Mouse (Mus musculus) frontal cortex, postnatal 25 days (tissue): Measurements from ENCODE around the gene Gm10271.

Experiments
- DNase-seq, 2 experiments: peaks; one replicate each; pipeline ENCODE4 v3.0.0; 2022; ENCODE audit warnings: low spot score in 2 of 2

The Gm10271 gene

DNA sequence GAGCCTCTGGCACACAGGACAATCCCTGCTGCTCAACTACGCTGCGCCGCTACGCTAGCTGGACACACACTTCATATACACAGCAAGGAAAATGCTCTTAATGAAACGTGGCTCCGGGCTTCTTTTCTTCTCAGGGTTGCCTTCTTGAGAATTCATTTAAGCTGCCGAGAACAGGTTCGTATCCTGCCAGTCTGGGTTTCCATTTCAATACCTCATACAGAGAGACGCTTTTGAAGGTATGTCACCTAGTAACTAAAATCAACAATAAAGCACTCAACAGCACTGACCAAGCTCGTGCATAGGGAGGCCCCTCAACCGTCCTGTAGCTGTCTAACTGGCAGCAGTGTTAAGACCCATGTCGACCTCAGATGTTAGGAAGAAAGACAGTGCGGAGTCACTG is 40.0 kb downstream of the Gm10271 start:
- no peak for DNase-seq

DNA sequence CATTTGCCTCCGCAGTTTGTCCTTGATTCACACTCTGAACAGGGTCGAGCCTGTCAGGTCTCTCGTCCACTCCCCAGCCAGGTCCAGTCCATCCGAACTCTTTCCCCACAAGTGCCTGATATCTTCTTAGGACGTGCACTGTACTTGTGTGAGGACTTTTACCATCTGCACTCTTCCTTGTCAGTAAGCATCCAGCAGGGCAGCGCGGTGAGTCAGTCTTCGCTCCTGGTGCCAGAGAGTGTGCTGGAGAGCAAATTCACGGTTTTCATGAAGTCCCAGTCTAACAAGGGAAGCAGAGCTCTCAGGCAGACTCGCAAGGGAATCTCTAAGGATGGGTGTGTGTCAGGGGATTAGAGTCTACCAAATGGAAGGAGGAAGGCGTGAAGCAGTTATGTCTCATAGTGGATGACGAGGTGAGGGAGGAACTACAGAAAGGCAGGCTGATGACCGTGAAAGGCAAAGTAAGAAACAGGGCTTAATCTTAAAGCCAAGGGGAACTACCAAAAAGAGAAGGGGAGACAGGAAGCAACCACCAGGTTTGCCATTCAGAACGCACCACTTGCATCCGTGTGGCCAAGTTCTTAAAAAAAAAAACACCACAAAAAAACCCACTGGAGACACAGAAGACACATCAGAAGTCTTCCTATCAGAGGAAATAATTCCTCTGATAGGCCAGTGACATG is 40.8 kb downstream of the Gm10271 start:
- no peak for DNase-seq

DNA sequence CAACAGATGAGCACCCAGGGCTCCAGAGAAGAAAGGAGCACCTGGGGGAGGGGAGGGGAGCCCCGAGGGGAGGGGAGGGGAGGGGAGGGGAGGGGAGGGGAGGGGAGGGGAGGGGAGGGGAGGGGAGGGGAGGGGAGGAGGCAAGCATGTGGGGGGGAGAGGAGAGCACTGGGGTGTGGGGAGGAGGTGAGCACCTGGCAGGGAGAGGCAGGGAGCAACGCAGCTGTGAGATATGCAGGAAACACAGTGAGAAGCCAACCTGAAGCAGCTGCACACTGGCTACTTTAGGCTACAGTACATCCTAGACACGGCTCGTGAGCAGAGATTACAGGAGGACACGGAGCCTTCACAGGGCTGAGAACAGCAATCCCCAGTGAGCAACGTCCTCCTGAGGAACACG is 41.5 kb downstream of the Gm10271 start:
- no peak for DNase-seq

DNA sequence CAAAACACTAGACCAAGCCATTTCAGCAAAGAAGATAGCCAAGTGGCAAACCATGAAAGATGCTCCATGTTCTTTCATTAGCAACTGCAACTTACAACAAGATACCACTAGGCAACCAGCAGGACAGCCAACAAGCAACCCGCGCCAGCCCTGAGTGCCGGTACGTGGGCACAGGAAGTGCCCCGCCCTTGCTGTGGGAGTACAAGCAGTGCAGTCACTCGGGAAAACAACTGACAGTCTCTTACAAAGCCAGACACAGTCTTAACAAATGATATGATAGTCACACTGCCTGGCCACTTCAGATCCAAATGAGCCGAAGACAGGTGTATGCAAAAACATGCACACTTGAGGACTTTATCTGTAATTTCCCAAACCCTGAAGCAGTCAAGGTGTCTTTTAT is 41.9 kb downstream of the Gm10271 start:
- no peak for DNase-seq

DNA sequence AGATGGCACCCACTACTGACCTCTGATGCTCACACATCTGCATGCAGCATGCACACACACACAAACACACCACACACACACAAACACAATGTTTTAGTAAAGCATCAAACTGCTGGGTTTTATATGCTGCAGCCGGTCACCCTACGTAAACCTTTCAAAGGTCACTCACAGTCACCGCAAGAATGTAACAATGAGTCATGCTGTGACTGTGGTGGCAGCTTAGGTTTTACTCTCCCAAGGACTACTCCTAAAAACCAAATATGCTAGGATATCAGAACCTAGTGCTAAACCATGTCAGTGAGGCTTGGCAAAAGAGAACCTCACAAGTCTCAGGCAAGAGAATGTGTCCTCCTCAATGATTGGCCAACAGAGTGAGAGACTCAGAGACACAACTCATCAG is 43.6 kb downstream of the Gm10271 start:
- DNase-seq: no peak

DNA sequence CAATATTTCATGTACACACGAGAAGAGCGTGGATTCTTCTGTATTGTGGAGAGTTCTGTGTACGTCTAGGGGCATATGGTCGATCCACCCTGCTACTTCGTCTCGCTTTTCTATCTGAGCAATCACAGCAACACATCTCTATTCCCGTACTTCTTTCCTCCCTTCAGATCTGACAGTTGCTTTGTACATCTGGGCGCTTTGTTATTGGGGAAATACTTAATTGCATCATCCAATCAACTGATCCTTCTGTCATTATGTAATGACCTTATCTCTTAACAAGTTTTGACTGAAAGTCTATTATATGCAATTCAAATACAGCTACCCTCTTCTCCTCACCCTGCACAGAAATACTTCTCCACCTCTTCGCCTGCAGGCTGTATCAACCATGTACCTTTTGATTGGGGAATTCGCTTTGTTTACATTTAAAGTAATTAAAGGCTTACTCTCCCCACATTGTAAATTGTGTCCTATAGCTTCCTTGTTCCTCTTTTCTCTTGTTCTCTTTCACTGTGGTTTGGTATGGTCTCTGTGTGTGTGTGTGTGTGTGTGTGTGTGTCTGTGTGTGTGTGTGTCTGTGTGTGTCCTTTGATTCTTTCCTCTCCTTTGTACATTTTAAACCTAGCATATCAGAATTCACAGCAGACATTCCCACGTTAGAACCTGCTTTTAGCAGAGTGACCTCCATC is 45.8 kb downstream of the Gm10271 start:
- no peak for DNase-seq

DNA sequence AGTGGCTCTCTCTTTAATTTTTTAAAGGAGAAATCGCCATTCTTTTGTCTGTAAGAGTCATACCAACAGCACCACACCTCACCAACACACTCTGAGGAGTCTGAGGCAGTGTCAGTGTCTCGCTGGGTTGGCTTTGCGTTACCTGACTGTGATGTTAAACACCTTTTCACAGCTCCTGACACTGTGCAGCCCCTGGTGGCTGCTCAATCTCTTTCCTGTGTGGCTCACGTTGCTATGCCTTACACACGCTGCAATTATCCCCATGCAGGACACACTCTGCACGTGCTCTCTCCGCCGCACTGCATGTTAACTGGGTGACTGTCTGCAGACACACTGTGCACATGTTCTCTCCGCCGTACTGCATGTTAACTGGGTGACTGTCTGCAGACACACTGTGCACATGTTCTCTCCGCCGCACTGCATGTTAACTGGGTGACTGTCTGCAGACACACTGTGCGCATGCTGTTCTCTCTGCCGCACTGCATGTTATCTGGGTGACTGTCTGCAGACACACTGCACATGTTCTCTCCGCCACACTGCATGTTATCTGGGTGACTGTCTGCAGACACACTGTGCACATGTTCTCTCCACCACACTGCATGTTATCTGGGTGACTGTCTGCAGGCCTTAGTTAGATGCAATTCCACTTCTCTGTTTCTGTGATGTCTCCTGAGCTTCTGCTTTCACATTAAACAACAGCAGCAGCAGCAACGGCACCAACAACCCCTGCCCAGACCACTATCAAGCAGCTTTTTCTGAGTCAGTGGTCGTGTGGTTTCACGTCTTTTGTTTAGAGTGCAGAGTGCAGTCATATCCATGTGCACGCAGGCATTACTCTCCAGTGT is 48.5 kb downstream of the Gm10271 start:
- no peak for DNase-seq

DNA sequence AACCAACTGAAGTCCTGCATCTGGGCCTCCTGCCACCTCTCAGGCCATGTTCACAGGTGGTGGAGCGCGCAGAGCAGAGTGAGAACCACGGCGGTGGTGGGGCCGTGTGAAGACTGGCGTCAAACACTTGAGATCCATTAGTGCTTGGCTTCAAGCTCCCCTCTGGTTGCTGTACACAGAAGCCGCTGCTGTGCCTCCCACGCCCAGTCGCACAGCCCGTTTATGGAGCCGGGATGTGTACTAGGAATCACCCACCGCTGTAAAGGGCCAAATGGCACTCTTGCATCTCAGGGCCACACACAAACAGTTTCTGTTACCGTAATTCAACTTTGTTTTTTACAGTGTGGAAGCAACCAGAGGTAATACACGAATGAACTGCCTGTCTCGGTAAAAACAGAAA is 50.2 kb downstream of the Gm10271 start:
- DNase-seq: no peak

DNA sequence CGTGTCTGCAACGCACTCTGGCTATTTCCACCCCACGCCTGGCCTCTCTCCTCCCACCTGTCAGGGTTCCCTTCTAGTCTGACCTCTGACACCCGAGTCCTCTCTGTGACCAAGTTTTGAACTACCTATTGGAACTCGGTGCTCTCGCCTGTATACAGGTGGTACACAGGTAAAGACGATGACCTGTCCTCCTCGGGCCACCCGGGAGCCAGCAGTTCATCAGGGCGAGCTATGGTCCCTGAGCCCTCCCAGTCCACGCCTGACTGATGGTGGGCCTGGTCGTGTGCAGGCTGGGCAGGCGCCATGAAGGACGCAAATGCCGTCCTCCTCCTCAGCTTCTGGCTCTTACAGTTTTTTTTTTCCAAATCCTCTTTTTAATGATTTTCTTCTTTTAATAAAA is 51.0 kb downstream of the Gm10271 start:
- DNase-seq: no peak

DNA sequence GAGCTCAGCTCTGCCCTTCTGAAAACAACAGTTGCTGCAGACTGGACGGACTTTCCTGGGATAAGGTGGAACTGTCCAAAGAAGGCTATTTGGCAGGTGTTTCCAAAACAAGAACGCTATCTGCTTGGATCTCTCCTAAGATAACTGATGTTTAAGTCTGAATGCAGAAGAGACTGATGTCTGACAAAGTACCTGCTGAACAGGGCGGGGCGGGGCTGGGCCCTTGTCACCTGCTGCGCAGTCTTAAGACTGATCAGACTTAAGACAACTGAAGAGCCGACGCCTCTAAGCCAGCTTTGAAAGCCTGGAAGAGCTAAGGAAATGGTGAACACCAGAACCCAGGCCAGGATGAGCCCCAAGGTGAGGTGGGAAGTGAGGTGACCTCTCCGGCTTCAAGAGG is 51.8 kb downstream of the Gm10271 start:
- DNase-seq: no peak

DNA sequence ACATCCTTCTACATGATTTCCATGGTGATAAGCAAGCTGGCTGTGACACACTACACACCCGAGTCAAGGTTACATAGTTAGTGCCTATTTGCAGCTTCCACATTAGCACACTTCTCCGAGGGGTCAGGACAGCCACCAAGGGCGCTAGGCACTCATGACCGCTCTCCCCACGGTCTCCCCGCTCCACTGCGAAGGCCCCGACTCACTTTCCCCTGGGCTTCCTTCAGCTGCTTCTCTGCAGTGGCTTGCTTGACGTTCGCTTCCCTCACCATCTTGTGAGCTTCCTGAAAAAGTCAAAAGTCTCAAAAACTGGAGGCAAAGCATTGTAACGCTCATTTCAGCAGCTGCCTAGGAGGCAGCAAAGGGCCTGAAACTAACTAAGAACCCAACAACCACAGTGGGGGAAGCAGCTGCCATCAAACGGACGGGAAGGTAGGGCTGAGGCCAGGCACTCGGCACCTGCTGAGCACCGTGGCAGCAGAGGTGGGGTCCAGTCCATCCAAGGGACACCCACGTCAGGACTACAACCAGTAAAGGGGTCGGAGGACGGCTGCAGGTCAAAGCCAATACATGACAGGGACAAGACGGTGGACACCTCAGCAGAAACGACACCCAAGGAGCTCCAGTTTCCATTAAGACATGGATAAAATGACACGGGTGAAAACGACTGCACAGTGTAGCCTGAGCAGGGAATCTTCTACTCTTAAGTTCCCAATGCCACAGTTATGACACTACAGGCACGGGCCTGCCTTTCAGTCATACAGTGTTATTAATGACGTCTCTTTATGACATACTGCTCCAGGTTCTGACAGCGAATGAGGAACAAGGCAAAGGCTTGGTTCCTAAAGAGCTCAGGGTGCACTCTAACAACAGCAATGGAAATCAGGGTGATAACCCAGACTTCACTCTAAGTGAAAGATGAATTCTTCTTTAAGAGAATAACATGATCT is 52.8 kb downstream of the Gm10271 start:
- DNase-seq: no peak

DNA sequence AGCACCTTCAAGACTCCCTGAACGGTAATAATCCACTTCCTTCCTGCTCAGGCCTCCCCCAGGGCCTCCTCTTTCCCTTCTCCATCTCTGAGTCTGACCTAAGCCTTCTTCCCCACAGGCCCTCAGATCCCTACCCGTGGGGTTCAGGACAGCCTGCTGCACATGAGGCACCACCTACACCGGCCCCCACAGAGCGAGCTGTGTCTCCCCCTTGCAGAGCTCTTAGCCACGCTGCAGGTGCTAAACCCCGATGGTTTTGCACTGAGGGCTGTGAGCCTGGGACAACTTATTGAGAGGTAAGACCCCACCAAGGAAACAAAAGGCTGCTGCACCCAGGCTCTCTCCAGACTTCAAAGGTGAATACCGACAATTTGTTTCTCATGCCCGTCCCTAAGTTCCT is 55.8 kb downstream of the Gm10271 start:
- DNase-seq: no peak

DNA sequence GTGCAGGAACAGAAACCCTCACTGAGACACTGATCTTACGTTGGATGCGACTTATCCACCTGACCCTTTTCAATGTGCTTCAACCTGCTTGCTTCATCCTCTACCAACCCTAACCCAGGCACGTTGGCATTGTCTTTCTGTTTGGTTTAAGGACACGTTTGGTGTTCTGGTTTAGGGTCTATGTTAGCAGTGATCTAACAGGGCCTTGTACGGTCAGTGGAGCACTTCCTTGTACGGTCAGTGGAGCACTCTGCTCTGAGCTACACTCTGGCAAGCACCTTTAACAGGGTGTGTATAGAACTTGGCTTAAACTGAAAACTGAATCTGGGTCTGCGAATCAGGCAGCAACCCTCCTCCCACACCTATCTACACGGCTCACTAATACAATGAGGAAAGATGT is 57.1 kb downstream of the Gm10271 start:
- no peak for DNase-seq

DNA sequence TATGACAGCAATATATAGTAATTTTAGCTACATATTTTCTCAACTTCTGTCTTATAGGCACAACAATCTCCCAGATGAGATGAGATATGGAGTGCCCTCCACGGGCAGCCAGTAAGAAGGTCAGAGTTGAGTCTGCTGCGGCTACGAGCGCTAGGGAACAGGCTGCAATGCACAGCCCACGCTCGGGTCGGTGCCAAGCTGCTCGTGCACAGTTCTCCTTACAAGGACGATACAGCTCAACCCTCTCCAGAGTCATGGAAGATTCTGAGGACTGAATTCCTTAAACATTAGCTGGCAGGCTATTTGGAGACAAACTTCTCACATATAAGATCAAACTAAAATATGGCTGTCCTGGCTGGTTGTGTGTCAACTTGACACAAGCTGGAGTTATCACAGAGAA is 57.8 kb downstream of the Gm10271 start:
- no peak for DNase-seq

DNA sequence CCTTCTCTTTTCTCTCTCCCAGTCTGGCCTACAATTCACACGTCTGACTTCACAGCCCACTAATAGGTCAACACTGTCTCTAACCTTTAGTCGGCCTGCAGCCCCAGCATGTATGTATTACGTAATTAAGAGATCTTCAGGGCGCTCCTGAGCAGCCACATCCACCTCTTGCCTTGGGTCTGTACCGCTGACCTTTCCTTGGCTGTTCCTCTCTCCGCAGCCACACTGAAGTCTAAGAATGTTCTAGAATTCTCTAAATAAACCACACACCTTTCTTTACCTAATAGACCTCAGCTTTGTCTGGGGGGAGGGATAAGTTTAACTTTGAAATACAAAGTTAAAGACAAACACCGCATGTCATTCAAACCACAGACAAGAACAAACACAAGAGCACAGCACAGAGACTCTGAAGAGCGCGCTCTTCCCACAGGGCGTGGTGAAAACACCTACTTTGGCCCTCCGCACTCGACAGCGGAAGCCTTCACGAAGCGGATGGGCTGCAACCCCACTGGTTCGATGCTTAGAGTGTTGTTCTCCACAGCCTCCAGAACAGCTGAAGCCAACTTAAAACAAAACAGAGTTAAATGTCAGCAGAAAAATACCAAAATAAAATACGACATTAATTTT is 58.6 kb downstream of the Gm10271 start:
- DNase-seq: no peak

DNA sequence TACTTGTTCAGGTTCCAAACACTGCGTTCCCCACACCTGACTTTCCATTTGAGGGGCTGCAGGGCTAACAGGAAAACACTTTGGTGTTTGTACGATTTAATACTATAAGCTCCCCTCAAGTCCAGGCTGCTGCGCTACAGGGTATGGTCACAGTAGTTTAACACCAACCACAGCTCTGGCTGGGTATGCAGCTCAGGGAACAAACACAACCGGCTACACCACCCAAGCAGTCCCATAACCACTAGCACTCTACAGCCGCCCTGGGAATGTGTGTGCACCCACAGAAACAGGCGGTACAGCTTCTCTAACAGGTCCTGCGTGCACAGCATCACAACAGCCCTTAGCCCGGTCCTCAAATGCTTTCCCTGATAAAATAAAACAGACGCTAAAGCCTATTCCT is 59.6 kb downstream of the Gm10271 start:
- no peak for DNase-seq

DNA sequence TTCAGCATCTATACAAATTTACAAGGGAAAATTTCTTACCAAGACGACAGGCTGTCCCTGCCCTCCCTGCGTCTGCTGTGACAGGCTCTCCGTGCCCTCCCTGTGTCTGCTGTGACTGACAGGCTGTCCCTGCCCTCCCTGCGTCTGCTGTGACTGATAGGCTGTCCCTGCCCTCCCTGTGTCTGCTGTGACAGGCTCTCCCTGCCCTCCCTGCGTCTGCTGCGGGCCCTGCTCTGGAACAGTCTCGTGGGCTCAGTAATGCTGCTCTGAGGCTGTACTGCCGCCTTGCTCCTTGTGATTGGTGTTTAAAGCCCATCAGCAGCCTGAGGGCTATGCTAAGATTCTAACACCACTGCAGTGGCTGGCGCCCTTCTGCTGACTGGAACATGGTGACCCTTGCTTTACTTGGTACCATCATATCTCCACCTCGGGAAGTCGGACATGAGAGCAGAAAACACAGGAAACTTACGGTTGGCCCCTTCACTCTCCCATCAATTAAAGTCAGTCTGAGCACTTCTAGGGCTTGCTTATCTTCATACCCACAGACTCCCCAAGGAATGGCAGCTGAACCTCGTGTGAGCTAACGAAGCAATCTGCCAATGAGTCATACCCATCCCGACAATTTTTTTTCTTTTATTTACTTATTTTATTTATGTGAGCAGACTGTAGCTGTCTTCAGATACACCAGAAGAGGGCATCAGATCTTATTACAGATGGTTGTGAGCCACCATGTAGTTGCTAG is 63.3 kb downstream of the Gm10271 start:
- DNase-seq: no peak
